Mouse (Mus musculus) lung, adult 10 weeks (tissue): ENCODE data around the gene Tfdp1. TPM values are rescaled to one million over a fixed set of nuclear protein-coding genes. Genes with fewer than 3 reads are reported as not detected.

ENCODE experiments used
- polyA plus RNA-seq: library from polyadenylated mRNA; stranded (reverse); fragments of 350-450 nt; fragmentation: Illumina TruSeq; extraction: RNeasy Lipid Tissue Mini Kit (QIAGEN cat#74804); gene quantifications from one replicate; pipeline ENCODE4 v1.2.3, GENCODE M21; 2014; ENCODE audit warnings: low read depth, low replicate concordance; ENCODE audit not compliant: insufficient read depth

Tfdp1 gene
- polyA plus RNA-seq: 15.4 TPM

DNA sequence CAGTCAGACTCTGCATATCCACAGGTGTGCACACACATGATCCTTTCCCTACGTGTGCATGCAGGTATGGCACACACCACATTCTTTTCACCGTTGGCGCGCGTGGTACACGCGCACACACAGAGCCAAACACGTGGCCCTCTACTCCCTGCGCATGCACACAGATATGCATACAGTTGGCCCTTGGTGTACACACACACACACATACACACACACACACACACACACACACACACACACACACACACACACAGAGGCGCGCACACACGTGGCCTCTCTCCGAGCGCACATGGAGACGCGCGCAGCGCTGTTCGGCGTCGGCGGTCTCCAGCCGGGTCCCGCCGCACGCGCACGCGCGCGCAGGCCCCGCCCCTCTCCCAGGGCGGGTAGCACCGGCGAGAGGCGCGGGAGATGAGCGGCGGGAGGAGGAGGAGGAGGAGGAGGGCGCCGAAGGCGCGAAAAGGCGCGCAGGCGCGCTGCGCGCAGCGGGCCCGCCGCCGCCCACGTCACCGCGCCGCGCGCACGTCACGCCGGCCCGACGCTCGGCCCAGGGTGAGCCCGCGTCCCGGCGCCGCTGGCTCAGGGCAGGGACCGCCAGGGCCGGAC, at the start of gene Tfdp1:
Tfdp1 (plus strand) TSS at position 497 of the 606 bp plus-strand sequence.

DNA sequence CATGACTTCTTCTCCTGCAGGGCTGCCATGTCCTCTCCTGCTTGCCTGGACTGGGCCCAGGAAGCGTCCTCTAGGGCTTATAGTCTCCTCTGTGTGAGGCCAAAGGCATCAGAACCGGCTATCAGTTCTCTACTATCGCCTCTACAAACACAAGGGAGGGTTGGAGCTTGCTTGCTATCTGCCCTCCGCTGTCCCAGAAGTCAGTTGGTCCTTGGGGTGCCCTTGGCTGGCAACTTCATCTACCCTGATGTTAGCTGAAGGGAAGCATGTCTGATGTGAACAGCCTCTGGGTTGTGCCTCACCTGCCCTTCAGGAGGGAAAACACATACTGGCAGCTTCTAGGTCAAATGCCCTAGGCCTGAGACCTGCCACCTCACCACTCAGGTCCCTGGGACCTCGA, 58.2 kb downstream of the Tfdp1 start, which contains the start of gene Atp4b:
Atp4b (minus strand) TSS at position 101 of the 400 bp plus-strand sequence.

GRCm38 (mm10) chr8:13404666-13405131, 66.1 kb downstream of the Tfdp1 start, which contains the start of gene Grk1:
Gene Grk1 (plus strand): TSS chr8:13405081.

Other genes with a start within 250 kb of the Tfdp1 start
- gene Pcid2, start 233.3 kb upstream of the Tfdp1 start, polyA plus RNA-seq: 13.9 TPM
- 32.2 TPM for gene Cul4a, start 233.1 kb upstream of the Tfdp1 start, polyA plus RNA-seq
- gene Lamp1, start 179.6 kb upstream of the Tfdp1 start, polyA plus RNA-seq: 509 TPM
- gene Grtp1, start 138.1 kb upstream of the Tfdp1 start, polyA plus RNA-seq: 20.9 TPM
- 2.0 TPM for gene Adprhl1, start 84.6 kb upstream of the Tfdp1 start, polyA plus RNA-seq
- gene Dcun1d2, start 50.6 kb upstream of the Tfdp1 start, polyA plus RNA-seq: 11.9 TPM
- gene Tmco3, start 50.6 kb upstream of the Tfdp1 start, polyA plus RNA-seq: 22.1 TPM
- gene Atp4b, start 58.1 kb downstream of the Tfdp1 start, polyA plus RNA-seq: not detected
- not detected for gene Grk1, start 66.3 kb downstream of the Tfdp1 start, polyA plus RNA-seq
- 1.6 TPM for gene Tmem255b, start 96.4 kb downstream of the Tfdp1 start, polyA plus RNA-seq
- 167 TPM for gene Gas6, start 155.7 kb downstream of the Tfdp1 start, polyA plus RNA-seq
- not detected for gene 1700029H14Rik, start 223.7 kb downstream of the Tfdp1 start, polyA plus RNA-seq